Mouse (Mus musculus) olfactory bulb, adult 2 months (tissue): ENCODE measurements around the gene Syt6.

Source experiments
- CTCF ChIP-seq: fragments of 200-500 bp; IDR thresholded peaks from 2 replicates; pipeline ENCODE4 v1.5.1; 2012; ENCODE audit warnings: low read depth, mild to moderate bottlenecking, low read length, moderate library complexity; ENCODE audit not compliant: insufficient read depth
- POLR2A ChIP-seq: fragments of 200-500 bp; IDR thresholded peaks from 2 replicates; pipeline ENCODE4 v1.6.1; 2012; ENCODE audit warnings: mild to moderate bottlenecking, low read depth, low read length, moderate library complexity; ENCODE audit not compliant: insufficient read depth

- TF ChIP-seq POLR2A (no peak), CTCF (no peak)
These were observed 97.1 kb downstream of the Syt6 start for GRCm38 (mm10) chr3:103672113-103672512.
